Mouse (Mus musculus): ENCODE data around the gene Umad1. TPM values are rescaled to one million over a fixed set of nuclear protein-coding genes. Genes with fewer than 3 reads are reported as not detected.

Umad1 gene
- total RNA-seq (2023) = 9.3 TPM

DNA sequence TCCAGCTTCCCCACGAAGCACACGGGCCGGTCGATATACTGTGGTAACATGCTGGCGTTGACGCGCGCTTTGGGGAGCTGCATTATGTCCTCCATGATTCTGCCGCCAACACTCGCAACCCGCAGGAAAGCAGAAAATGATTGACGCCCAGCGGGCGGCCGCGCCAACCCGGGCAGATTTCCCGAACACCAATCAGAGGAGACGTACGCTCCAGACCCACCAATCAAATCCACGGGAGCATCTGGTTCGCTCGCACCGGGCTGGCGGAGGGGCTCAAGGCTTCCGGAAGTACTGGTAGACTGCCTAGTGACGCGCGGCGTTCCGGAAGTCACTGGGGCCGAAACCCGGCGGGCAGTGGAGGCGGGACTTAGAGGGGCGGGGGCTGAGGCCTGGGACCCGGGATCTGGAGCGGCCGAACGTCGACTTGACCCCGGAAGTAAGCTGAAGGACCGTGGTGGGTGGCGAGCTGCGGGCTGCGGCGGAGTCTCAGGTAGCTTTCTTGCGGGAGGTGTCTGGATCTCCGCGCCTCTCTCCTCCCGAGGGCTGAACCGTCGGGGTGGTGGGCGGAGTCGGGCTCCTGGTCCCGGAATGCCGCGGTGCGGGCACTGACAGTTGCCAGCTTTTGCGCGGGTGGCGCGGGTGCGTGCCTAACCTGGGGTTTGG, at the start of gene Umad1, which contains the start of the genes Rpa3 and Gm45062:
Gene Umad1 (plus strand): TSS at position 285 of the 663 bp plus-strand sequence.
Gene Rpa3 (minus strand): TSS at position 170 of the 663 bp plus-strand sequence.
Gene Gm45062 (plus strand): TSS at position 447 of the 663 bp plus-strand sequence.

Other genes starting within 250 kb of the Umad1 start
- not detected for gene Col28a1, start 66.7 kb upstream of the Umad1 start, total RNA-seq (2023)
- 27.0 TPM for gene Mios, start 50.1 kb upstream of the Umad1 start, total RNA-seq (2023)
- 13.3 TPM for gene Rpa3, start 115 bp upstream of the Umad1 start, total RNA-seq (2023)
- gene Gm45062, start 162 bp downstream of the Umad1 start, total RNA-seq (2023) = not detected